Mouse (Mus musculus): ENCODE measurements around the gene Fam71b. TPM values are rescaled to one million over a fixed set of nuclear protein-coding genes. Genes with fewer than 3 reads are reported as not detected.

Gene Fam71b
- polyA plus RNA-seq, 1 experiment from 2014 or later: not detected

- TF ChIP-seq CTCF (IDR thresholded peaks at IDR 0.05; ENCODE audit: low read depth): no peak
- H3K4me2 ChIP-seq: no peak overlapping the region
- H3K4me1 ChIP-seq (ENCODE audit: insufficient read depth): no peaks in the 10 kb centered on the region
- H3K9me3 ChIP-seq (ENCODE audit: low read depth, low read length): no peaks in the 10 kb centered on the region
- H3K27me3 ChIP-seq (ENCODE audit: insufficient read depth, low read length): no peaks in the 10 kb centered on the region
- ATAC-seq (ENCODE audit: insufficient read depth) (no peak), DNase-seq (no peak)
- H3K4me3 ChIP-seq (ENCODE audit: low read depth, low read length): no peak overlapping the region
- WGBS: 84% methylated on average over 18 of the region's 18 CpGs
- H3K36me3 ChIP-seq (ENCODE audit: insufficient read depth): no peaks in the 10 kb centered on the region
- H3K27ac ChIP-seq (ENCODE audit: low read depth): no peak overlapping the region
- no peak overlapping the region for H3K9ac ChIP-seq
These were observed 34.0 kb upstream of the Fam71b start for GRCm38 (mm10) chr11:46362061-46363022.

GRCm38 (mm10) chr11:46363864-46364263 is 32.5 kb upstream of the Fam71b start:
- no peaks in the 10 kb centered on the region for H3K36me3 ChIP-seq (ENCODE audit: insufficient read depth)
- H3K4me2 ChIP-seq: no peak overlapping the region
- no peak overlapping the region for H3K4me3 ChIP-seq (ENCODE audit: low read depth, low read length)
- no peak for TF ChIP-seq CTCF (IDR thresholded peaks at IDR 0.05; ENCODE audit: low read depth)
- H3K27ac ChIP-seq (ENCODE audit: low read depth): no peak overlapping the region
- no peaks in the 10 kb centered on the region for H3K4me1 ChIP-seq (ENCODE audit: insufficient read depth)
- no peak overlapping the region for H3K9ac ChIP-seq
- no peaks in the 10 kb centered on the region for H3K9me3 ChIP-seq (ENCODE audit: low read depth, low read length)
- ATAC-seq (ENCODE audit: insufficient read depth) (no peak), DNase-seq (no peak)
- no peaks in the 10 kb centered on the region for H3K27me3 ChIP-seq (ENCODE audit: insufficient read depth, low read length)
- 91% methylated on average over 9 of the region's 9 CpGs for WGBS

GRCm38 (mm10) chr11:46365744-46366143 is 30.6 kb upstream of the Fam71b start:
- no peaks in the 10 kb centered on the region for H3K4me1 ChIP-seq (ENCODE audit: insufficient read depth)
- DNase-seq (no peak), ATAC-seq (ENCODE audit: insufficient read depth) (no peak)
- H3K36me3 ChIP-seq (ENCODE audit: insufficient read depth): no peaks in the 10 kb centered on the region
- H3K4me3 ChIP-seq (ENCODE audit: low read depth, low read length): no peak overlapping the region
- WGBS: 65% methylated on average over 5 of the region's 5 CpGs
- no peak for TF ChIP-seq CTCF (IDR thresholded peaks at IDR 0.05; ENCODE audit: low read depth)
- H3K9me3 ChIP-seq (ENCODE audit: low read depth, low read length): no peaks in the 10 kb centered on the region
- no peak overlapping the region for H3K9ac ChIP-seq
- no peak overlapping the region for H3K27ac ChIP-seq (ENCODE audit: low read depth)
- H3K4me2 ChIP-seq: no peak overlapping the region
- H3K27me3 ChIP-seq (ENCODE audit: insufficient read depth, low read length): no peaks in the 10 kb centered on the region

- H3K4me1 ChIP-seq (ENCODE audit: insufficient read depth): no peaks in the 10 kb centered on the region
- ATAC-seq (ENCODE audit: insufficient read depth) (no peak), DNase-seq (no peak)
- no peak overlapping the region for H3K9ac ChIP-seq
- H3K27ac ChIP-seq (ENCODE audit: low read depth): no peak overlapping the region
- WGBS: 61% methylated on average over 3 of the region's 3 CpGs
- no peaks in the 10 kb centered on the region for H3K27me3 ChIP-seq (ENCODE audit: insufficient read depth, low read length)
- no peaks in the 10 kb centered on the region for H3K9me3 ChIP-seq (ENCODE audit: low read depth, low read length)
- no peaks in the 10 kb centered on the region for H3K36me3 ChIP-seq (ENCODE audit: insufficient read depth)
- no peak overlapping the region for H3K4me2 ChIP-seq
- no peak for TF ChIP-seq CTCF (IDR thresholded peaks at IDR 0.05; ENCODE audit: low read depth)
- no peak overlapping the region for H3K4me3 ChIP-seq (ENCODE audit: low read depth, low read length)
These were observed 30.0 kb upstream of the Fam71b start for GRCm38 (mm10) chr11:46366357-46366756.

- Histone ChIP-seq H3K27ac (ENCODE audit: low read depth) (no peak overlapping the region), H3K9me3 (ENCODE audit: low read depth, low read length) (no peaks in the 10 kb centered on the region), H3K4me2 (no peak overlapping the region), H3K36me3 (ENCODE audit: insufficient read depth) (no peaks in the 10 kb centered on the region), H3K27me3 (ENCODE audit: insufficient read depth, low read length) (no peaks in the 10 kb centered on the region), H3K9ac (no peak overlapping the region), H3K4me1 (ENCODE audit: insufficient read depth) (no peaks in the 10 kb centered on the region), H3K4me3 (ENCODE audit: low read depth, low read length) (no peak overlapping the region)
- 87% methylated on average over 4 of the region's 4 CpGs for WGBS
- TF ChIP-seq CTCF (IDR thresholded peaks at IDR 0.05; ENCODE audit: low read depth): no peak
- DNase-seq: no peak
- no peak for ATAC-seq (ENCODE audit: insufficient read depth)
These were observed 25.9 kb upstream of the Fam71b start for GRCm38 (mm10) chr11:46370457-46370856.

DNA sequence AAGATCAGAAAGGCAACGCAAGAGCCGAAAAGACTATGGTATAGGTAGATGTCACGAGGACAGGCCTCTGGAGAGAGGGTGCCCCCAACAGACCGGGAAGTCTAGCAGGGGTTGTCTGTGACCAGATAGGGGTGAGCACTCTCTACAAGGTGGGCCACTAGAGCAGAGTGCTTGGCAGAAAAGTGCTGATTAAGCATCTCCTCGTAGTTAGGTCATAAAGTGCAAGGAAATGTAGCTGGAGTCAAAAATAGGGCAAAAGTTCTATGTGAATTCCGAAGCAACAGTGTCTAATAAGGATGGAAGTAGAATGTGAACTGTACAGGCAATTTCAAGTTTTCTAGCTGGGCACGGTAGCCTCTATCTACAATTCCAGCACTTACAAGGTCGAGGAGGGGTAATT is 25.1 kb upstream of the Fam71b start:
- 90% methylated on average over 8 of the region's 8 CpGs for WGBS
- no peak for DNase-seq
- Histone ChIP-seq H3K36me3 (ENCODE audit: insufficient read depth) (no peaks in the 10 kb centered on the region), H3K4me2 (no peak overlapping the region), H3K9ac (no peak overlapping the region), H3K27ac (ENCODE audit: low read depth) (no peak overlapping the region), H3K4me1 (ENCODE audit: insufficient read depth) (no peaks in the 10 kb centered on the region), H3K27me3 (ENCODE audit: insufficient read depth, low read length) (no peaks in the 10 kb centered on the region), H3K9me3 (ENCODE audit: low read depth, low read length) (no peaks in the 10 kb centered on the region), H3K4me3 (ENCODE audit: low read depth, low read length) (no peak overlapping the region)
- TF ChIP-seq CTCF (IDR thresholded peaks at IDR 0.05; ENCODE audit: low read depth): no peak
- ATAC-seq (ENCODE audit: insufficient read depth): no peak

DNA sequence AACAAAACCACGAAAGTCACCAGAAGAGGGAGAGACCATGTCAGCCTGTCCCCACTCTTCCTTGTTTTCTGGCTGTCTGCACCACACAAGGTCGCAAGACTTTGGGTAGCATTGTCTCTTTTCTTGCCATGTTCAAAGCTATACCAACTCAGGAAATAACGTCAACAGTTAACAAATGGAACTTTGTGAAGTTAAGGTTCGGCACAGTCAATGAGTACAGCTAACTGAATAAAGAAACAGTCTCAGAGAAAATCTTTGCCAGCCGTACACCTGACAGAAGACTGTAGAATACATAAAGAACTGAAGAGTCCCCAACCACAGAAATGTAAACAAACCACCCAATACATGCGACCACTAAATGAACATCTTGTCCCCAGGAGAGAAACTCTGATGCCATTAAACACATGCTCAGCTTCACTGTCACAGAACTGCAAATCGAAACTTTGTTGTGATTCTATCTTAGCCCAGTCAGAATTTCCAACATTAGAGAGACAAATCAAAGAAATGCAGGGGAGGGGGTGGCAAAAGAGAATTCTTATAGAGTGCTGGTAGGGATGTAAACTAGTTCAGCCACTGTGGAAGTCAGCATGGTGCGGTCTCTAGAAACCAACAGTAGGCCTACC is 23.9 kb upstream of the Fam71b start:
- no peak for TF ChIP-seq CTCF (IDR thresholded peaks at IDR 0.05; ENCODE audit: low read depth)
- Histone ChIP-seq H3K4me2 (no peak overlapping the region), H3K9me3 (ENCODE audit: low read depth, low read length) (no peaks in the 10 kb centered on the region), H3K4me3 (ENCODE audit: low read depth, low read length) (no peak overlapping the region), H3K27me3 (ENCODE audit: insufficient read depth, low read length) (no peaks in the 10 kb centered on the region), H3K9ac (no peak overlapping the region), H3K27ac (ENCODE audit: low read depth) (no peak overlapping the region), H3K4me1 (ENCODE audit: insufficient read depth) (no peaks in the 10 kb centered on the region), H3K36me3 (ENCODE audit: insufficient read depth) (no peaks in the 10 kb centered on the region)
- WGBS: 69% methylated on average over 8 of the region's 8 CpGs
- DNase-seq (no peak), ATAC-seq (ENCODE audit: insufficient read depth) (no peak)

Measured in lung, embryonic 14.5 days (tissue).